Mouse (Mus musculus): Measurements from ENCODE around the gene Ikbip.

Ikbip gene

GRCm38 (mm10) chr10:91082550-91083392 is at the start of gene Ikbip, which contains the start of gene Apaf1:
Gene Ikbip, plus strand, starts transcription at chr10:91082940.
Gene Apaf1, minus strand, starts transcription at chr10:91082770.
- peak; percentile 99 for DNase-seq (ENCODE audit: low read depth, low spot score)

- DNase-seq (ENCODE audit: low read depth, low spot score), result peak; percentile 56
These were observed 48.8 kb upstream of the Ikbip start for GRCm38 (mm10) chr10:91033942-91034341.

- no peak for DNase-seq (ENCODE audit: low read depth, low spot score)
These were observed 33.0 kb upstream of the Ikbip start for GRCm38 (mm10) chr10:91049696-91050095.

- DNase-seq (ENCODE audit: low read depth, low spot score), result no peak
These were observed 31.6 kb upstream of the Ikbip start for GRCm38 (mm10) chr10:91051156-91051555.

GRCm38 (mm10) chr10:91052734-91053133 is 30.0 kb upstream of the Ikbip start:
- DNase-seq (ENCODE audit: low read depth, low spot score), result no peak

GRCm38 (mm10) chr10:91060742-91061141 is 22.0 kb upstream of the Ikbip start:
- DNase-seq (ENCODE audit: low read depth, low spot score), result no peak

- no peak for DNase-seq (ENCODE audit: low read depth, low spot score)
These were observed 20.4 kb upstream of the Ikbip start for GRCm38 (mm10) chr10:91062355-91062754.

- no peak for DNase-seq (ENCODE audit: low read depth, low spot score)
These were observed 11.0 kb upstream of the Ikbip start for GRCm38 (mm10) chr10:91071768-91072167.

- no peak for DNase-seq (ENCODE audit: low read depth, low spot score)
These were observed 9.4 kb upstream of the Ikbip start for GRCm38 (mm10) chr10:91073345-91073744.

- DNase-seq (ENCODE audit: low read depth, low spot score), result no peak
These were observed 6.1 kb upstream of the Ikbip start for GRCm38 (mm10) chr10:91076667-91077066.

GRCm38 (mm10) chr10:91080540-91080939 is 2.2 kb upstream of the Ikbip start:
- no peak for DNase-seq (ENCODE audit: low read depth, low spot score)

- no peak for DNase-seq (ENCODE audit: low read depth, low spot score)
These were observed 707 bp upstream of the Ikbip start for GRCm38 (mm10) chr10:91081959-91082507.

- DNase-seq (ENCODE audit: low read depth, low spot score), result no peak
These were observed 720 bp downstream of the Ikbip start for GRCm38 (mm10) chr10:91083393-91083927.

- DNase-seq (ENCODE audit: low read depth, low spot score), result no peak
These were observed 10.1 kb downstream of the Ikbip start for GRCm38 (mm10) chr10:91092812-91093211.

GRCm38 (mm10) chr10:91094251-91095104 is 11.7 kb downstream of the Ikbip start:
- DNase-seq (ENCODE audit: low read depth, low spot score), result no peak

- DNase-seq (ENCODE audit: low read depth, low spot score), result no peak
These were observed 15.3 kb downstream of the Ikbip start for GRCm38 (mm10) chr10:91098056-91098455.

GRCm38 (mm10) chr10:91100101-91100500 is 17.4 kb downstream of the Ikbip start:
- no peak for DNase-seq (ENCODE audit: low read depth, low spot score)

- DNase-seq (ENCODE audit: low read depth, low spot score), result no peak
These were observed 19.2 kb downstream of the Ikbip start for GRCm38 (mm10) chr10:91101936-91102335.

GRCm38 (mm10) chr10:91102799-91103590 is 20.3 kb downstream of the Ikbip start:
- no peak for DNase-seq (ENCODE audit: low read depth, low spot score)

- no peak for DNase-seq (ENCODE audit: low read depth, low spot score)
These were observed 23.2 kb downstream of the Ikbip start for GRCm38 (mm10) chr10:91105981-91106380.

- DNase-seq (ENCODE audit: low read depth, low spot score), result no peak
These were observed 27.1 kb downstream of the Ikbip start for GRCm38 (mm10) chr10:91109841-91110240.

All from embryo, embryonic 11.5 days (tissue).